Mouse (Mus musculus) MEL (cell line): ENCODE data around the gene Acad12.

Source experiments
- CTCF ChIP-seq, 3 experiments: IDR thresholded peaks in 2 of 3; conservative IDR thresholded peaks in 1 of 3; 2 replicates each; pipeline ENCODE4 v1.5.1; 2011 to 2012; ENCODE audit warnings: low read length in 3 of 3, low read depth in 2 of 3, mild to moderate bottlenecking in 2 of 3, improper control_type of control experiment in 1 of 3, inconsistent platforms in 1 of 3, mixed read lengths in 1 of 3, moderate library complexity in 1 of 3; ENCODE audit not compliant: control insufficient read depth in 1 of 3, insufficient read depth in 1 of 3, poor library complexity in 1 of 3, severe bottlenecking in 1 of 3
- E2F4 ChIP-seq: IDR thresholded peaks from 2 replicates; pipeline ENCODE4 v1.6.1; 2011; ENCODE audit warnings: low read depth, low read length, improper control_type of control experiment, borderline replicate concordance
- GATA1 ChIP-seq: IDR thresholded peaks from 2 replicates; pipeline ENCODE4 v1.6.1; 2011; ENCODE audit warnings: low read depth, low read length, improper control_type of control experiment
- MAFK ChIP-seq: IDR thresholded peaks from 2 replicates; pipeline ENCODE4 v1.6.1; 2011; ENCODE audit warnings: low read depth, mild to moderate bottlenecking, low read length, improper control_type of control experiment, borderline replicate concordance
- MAX ChIP-seq: IDR thresholded peaks from 2 replicates; pipeline ENCODE4 v1.6.1; 2011; ENCODE audit warnings: low read length, improper control_type of control experiment
- POLR2A ChIP-seq, 2 experiments: IDR thresholded peaks; 2 replicates each; pipeline ENCODE4 v1.6.1; 2011 to 2012; ENCODE audit warnings: low read length in 2 of 2, mild to moderate bottlenecking in 2 of 2, control low read depth in 1 of 2, improper control_type of control experiment in 1 of 2, low read depth in 1 of 2, moderate library complexity in 1 of 2; ENCODE audit not compliant: control insufficient read depth in 1 of 2, insufficient read depth in 1 of 2, poor library complexity in 1 of 2
- ZC3H11A ChIP-seq: IDR thresholded peaks from 2 replicates; pipeline ENCODE4 v1.6.1; 2012; ENCODE audit warnings: low read depth, mild to moderate bottlenecking, inconsistent platforms, low read length, improper control_type of control experiment
- ZMIZ1 ChIP-seq: IDR thresholded peaks from 2 replicates; pipeline ENCODE4 v1.6.1; 2012; ENCODE audit warnings: low read depth, mild to moderate bottlenecking, inconsistent platforms, low read length, improper control_type of control experiment, moderate library complexity
- ZNF384 ChIP-seq: IDR thresholded peaks from 2 replicates; pipeline ENCODE4 v1.6.1; 2012; ENCODE audit warnings: low read depth, mild to moderate bottlenecking, inconsistent platforms, low read length, improper control_type of control experiment

DNA sequence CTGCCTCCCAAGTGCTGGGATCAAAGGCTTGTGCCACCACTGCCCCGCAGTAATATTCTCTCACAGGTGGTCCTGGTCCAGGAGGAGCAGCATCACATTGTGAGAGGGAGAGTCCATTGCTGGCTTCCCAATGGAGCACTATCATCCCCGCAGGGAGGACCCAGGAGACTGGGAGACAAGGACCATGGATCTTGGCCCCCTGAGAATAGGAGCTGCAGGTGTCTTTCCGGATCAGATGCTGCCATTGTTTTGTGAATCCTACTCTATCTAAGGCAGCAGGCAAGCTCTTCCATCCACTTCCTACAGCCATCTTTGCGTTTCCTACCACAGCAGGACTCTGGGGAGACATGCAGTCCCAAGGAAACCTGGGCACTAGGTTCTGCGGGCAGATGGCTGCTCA is 33.0 kb downstream of the Acad12 start:
- TF ChIP-seq MAX = no peak
- no peak for TF ChIP-seq CTCF (IDR thresholded peaks at IDR 0.05 in 2 of 3, conservative IDR thresholded peaks at IDR 0.05 in 1 of 3; ENCODE audit: control insufficient read depth in 1 of 3, insufficient read depth in 1 of 3, low read depth in 2 of 3, low read length in 3 of 3, poor library complexity in 1 of 3, severe bottlenecking in 1 of 3)
- no peak for TF ChIP-seq E2F4
- TF ChIP-seq POLR2A (IDR thresholded peaks at IDR 0.05; ENCODE audit: control insufficient read depth in 1 of 2, insufficient read depth in 1 of 2, low read depth in 1 of 2, low read length in 2 of 2, poor library complexity in 1 of 2) = no peak
- TF ChIP-seq ZMIZ1 = no peak
- no peak for TF ChIP-seq ZC3H11A
- no peak for TF ChIP-seq GATA1
- no peak for TF ChIP-seq MAFK
- TF ChIP-seq ZNF384 = no peak
